Mouse (Mus musculus) hindbrain, embryonic 13.5 days (tissue): ENCODE results near the gene Sec22b. TPM values are rescaled to one million over a fixed set of nuclear protein-coding genes. Genes with fewer than 3 reads are reported as not detected.

Source experiments
- ATAC-seq: fragments of 200-750 bp; cut with Nextera tagmentation; 2 replicates; pipeline ENCODE4 v1.8.0; 2017; ENCODE audit warnings: moderate TSS enrichment; ENCODE audit not compliant: low FRiP score
- H3K27ac ChIP-seq: fragments of 300-500 bp; sonication (generic); 2 replicates; pipeline ENCODE4 v1.5.1; 2015; ENCODE audit warnings: inconsistent platforms, mild to moderate bottlenecking, moderate library complexity
- H3K27me3 ChIP-seq: fragments of 300-500 bp; sonication (generic); 2 replicates; pipeline ENCODE4 v1.6.1; 2015; ENCODE audit warnings: mild to moderate bottlenecking, inconsistent platforms
- H3K36me3 ChIP-seq: fragments of 300-500 bp; sonication (generic); 2 replicates; pipeline ENCODE4 v1.6.1; 2015; ENCODE audit warnings: mild to moderate bottlenecking, inconsistent platforms
- H3K4me1 ChIP-seq: fragments of 300-500 bp; sonication (generic); replicated peaks from 2 replicates; pipeline ENCODE4 v1.6.1; 2015; ENCODE audit warnings: inconsistent platforms
- H3K4me2 ChIP-seq: fragments of 300-500 bp; sonication (generic); 2 replicates; pipeline ENCODE4 v1.6.1; 2015; ENCODE audit warnings: inconsistent platforms, mild to moderate bottlenecking, moderate library complexity
- H3K4me3 ChIP-seq: fragments of 300-500 bp; sonication (generic); 2 replicates; pipeline ENCODE4 v1.5.1; 2015; ENCODE audit warnings: mild to moderate bottlenecking, inconsistent platforms
- H3K9ac ChIP-seq: fragments of 300-500 bp; sonication (generic); 2 replicates; pipeline ENCODE4 v1.6.1; 2015; ENCODE audit warnings: mild to moderate bottlenecking, inconsistent platforms
- H3K9me3 ChIP-seq: fragments of 300-500 bp; sonication (generic); 2 replicates; pipeline ENCODE4 v1.6.1; 2016; ENCODE audit warnings: inconsistent platforms
- WGBS: fragments of 180-500 bp; shearing (Covaris S2); methylation state at CpG from one replicate; pipeline ENCODE4 v1.1.7; 2015; 5-methylcytosine and 5-hydroxymethylcytosine counted together
- polyA plus RNA-seq: library from polyadenylated mRNA; unstranded; fragments of >200 nt; fragmentation: Nextera tagmentation; extraction: Ambion mirVana; gene quantifications from 2 replicates; pipeline ENCODE4 v1.2.1, GENCODE M21; 2015

The Sec22b gene
- polyA plus RNA-seq, 1 experiment from 2014 or later, result 103 TPM

- H3K4me3 ChIP-seq, result no peak overlapping the region
These were observed 24.3 kb downstream of the Sec22b start for GRCm38 (mm10) chr3:97925246-97925645.

GRCm38 (mm10) chr3:97927322-97927721, 26.3 kb downstream of the Sec22b start:
- H3K9me3 ChIP-seq, result no peaks in the 10 kb centered on the region

More at GRCm38 (mm10) chr3:97925246-97925645, 24.3 kb downstream of the Sec22b start:
- Histone ChIP-seq H3K9me3 (no peaks in the 10 kb centered on the region), H3K4me1 (no peaks in the 10 kb centered on the region), H3K27me3 (no peaks in the 10 kb centered on the region), H3K27ac (no peak overlapping the region), H3K9ac (no peak overlapping the region), H3K36me3 (peaks cover 29% of the 10 kb centered on the region), H3K4me2 (no peak overlapping the region)
- WGBS, result 94% methylated on average over 2 of the region's 2 CpGs
- ATAC-seq, result no peak

GRCm38 (mm10) chr3:97928968-97929858, 28.2 kb downstream of the Sec22b start:
- Histone ChIP-seq H3K27me3 (peaks cover 18% of the 10 kb centered on the region), H3K9me3 (no peaks in the 10 kb centered on the region), H3K4me2 (no peak overlapping the region), H3K4me3 (no peak overlapping the region), H3K9ac (no peak overlapping the region), H3K27ac (no peak overlapping the region), H3K4me1 (peaks cover 23% of the 10 kb centered on the region), H3K36me3 (peaks cover 2% of the 10 kb centered on the region)
- 61% methylated on average over 9 of the region's 9 CpGs for WGBS
- ATAC-seq, result peak; percentile 58

More at GRCm38 (mm10) chr3:97927322-97927721, 26.3 kb downstream of the Sec22b start:
- peaks cover 16% of the 10 kb centered on the region for H3K36me3 ChIP-seq
- H3K4me1 ChIP-seq, result peaks cover 16% of the 10 kb centered on the region
- H3K4me3 ChIP-seq, result no peak overlapping the region
- WGBS, result 90% methylated on average over 4 of the region's 4 CpGs
- no peak overlapping the region for H3K4me2 ChIP-seq
- H3K27ac ChIP-seq, result no peak overlapping the region
- no peak overlapping the region for H3K9ac ChIP-seq
- ATAC-seq, result no peak
- H3K27me3 ChIP-seq, result 0 out of 2 replicates have a peak, but pooled peaks cover 8% of the 10 kb centered on the region

GRCm38 (mm10) chr3:97930141-97930786, 29.3 kb downstream of the Sec22b start:
- Histone ChIP-seq H3K27me3 (peaks cover 18% of the 10 kb centered on the region), H3K9me3 (no peaks in the 10 kb centered on the region), H3K27ac (no peak overlapping the region), H3K4me1 (peaks cover 23% of the 10 kb centered on the region), H3K36me3 (no peaks in the 10 kb centered on the region), H3K9ac (no peak overlapping the region), H3K4me2 (no peak overlapping the region), H3K4me3 (no peak overlapping the region)
- ATAC-seq, result no peak
- WGBS, result 74% methylated on average over 12 of the region's 12 CpGs

- WGBS, result 74% methylated on average over 8 of the region's 8 CpGs
- Histone ChIP-seq H3K27ac (no peak overlapping the region), H3K27me3 (peaks cover 18% of the 10 kb centered on the region), H3K9me3 (no peaks in the 10 kb centered on the region), H3K4me3 (no peak overlapping the region), H3K9ac (no peak overlapping the region), H3K4me2 (no peak overlapping the region), H3K36me3 (no peaks in the 10 kb centered on the region), H3K4me1 (peaks cover 23% of the 10 kb centered on the region)
- ATAC-seq, result no peak
These were observed 29.8 kb downstream of the Sec22b start for GRCm38 (mm10) chr3:97930787-97931158.

- Histone ChIP-seq H3K36me3 (no peaks in the 10 kb centered on the region), H3K4me2 (no peak overlapping the region), H3K27ac (no peak overlapping the region), H3K9ac (no peak overlapping the region), H3K27me3 (peaks cover 18% of the 10 kb centered on the region), H3K4me3 (no peak overlapping the region), H3K9me3 (no peaks in the 10 kb centered on the region), H3K4me1 (peaks cover 23% of the 10 kb centered on the region)
- ATAC-seq, result no peak
- 81% methylated on average over 7 of the region's 7 CpGs for WGBS
These were observed 30.4 kb downstream of the Sec22b start for GRCm38 (mm10) chr3:97931310-97931885.

GRCm38 (mm10) chr3:97932131-97932530, 31.1 kb downstream of the Sec22b start:
- no peak overlapping the region for H3K4me3 ChIP-seq
- H3K9ac ChIP-seq, result peak overlapping the region; percentile 55; the same call in 1 of the 2 replicates
- 16% methylated on average over 10 of the region's 10 CpGs for WGBS
- H3K4me1 ChIP-seq, result peaks cover 24% of the 10 kb centered on the region
- peaks cover 18% of the 10 kb centered on the region for H3K27me3 ChIP-seq
- H3K4me2 ChIP-seq, result peak overlapping the region; percentile 34
- H3K36me3 ChIP-seq, result no peaks in the 10 kb centered on the region
- H3K27ac ChIP-seq, result no peak overlapping the region
- no peak for ATAC-seq
- H3K9me3 ChIP-seq, result no peaks in the 10 kb centered on the region

- no peak overlapping the region for H3K27ac ChIP-seq
- H3K4me2 ChIP-seq, result no peak overlapping the region
- H3K4me3 ChIP-seq, result no peak overlapping the region
- WGBS, result 53% methylated on average over 11 of the region's 11 CpGs
- no peak for ATAC-seq
- no peaks in the 10 kb centered on the region for H3K9me3 ChIP-seq
- peaks cover 31% of the 10 kb centered on the region for H3K4me1 ChIP-seq
- H3K27me3 ChIP-seq, result peaks cover 18% of the 10 kb centered on the region
- no peak overlapping the region for H3K9ac ChIP-seq
- no peaks in the 10 kb centered on the region for H3K36me3 ChIP-seq
These were observed 31.8 kb downstream of the Sec22b start for GRCm38 (mm10) chr3:97932771-97933170.

- Histone ChIP-seq H3K4me3 (no peak overlapping the region), H3K9ac (no peak overlapping the region), H3K4me1 (peaks cover 36% of the 10 kb centered on the region), H3K4me2 (no peak overlapping the region), H3K27me3 (peaks cover 18% of the 10 kb centered on the region), H3K36me3 (no peaks in the 10 kb centered on the region), H3K27ac (no peak overlapping the region), H3K9me3 (no peaks in the 10 kb centered on the region)
- no peak for ATAC-seq
- WGBS, result 34% methylated on average over 6 of the region's 6 CpGs
These were observed 32.3 kb downstream of the Sec22b start for GRCm38 (mm10) chr3:97933251-97933650.

GRCm38 (mm10) chr3:97933811-97934210, 32.8 kb downstream of the Sec22b start:
- no peaks in the 10 kb centered on the region for H3K36me3 ChIP-seq
- H3K27ac ChIP-seq, result no peak overlapping the region
- 79% methylated on average over 5 of the region's 5 CpGs for WGBS
- H3K4me1 ChIP-seq, result peaks cover 38% of the 10 kb centered on the region
- H3K4me2 ChIP-seq, result no peak overlapping the region
- H3K9me3 ChIP-seq, result no peaks in the 10 kb centered on the region
- no peak for ATAC-seq
- no peak overlapping the region for H3K4me3 ChIP-seq
- peaks cover 18% of the 10 kb centered on the region for H3K27me3 ChIP-seq
- H3K9ac ChIP-seq, result no peak overlapping the region

- Histone ChIP-seq H3K9me3 (no peaks in the 10 kb centered on the region), H3K4me1 (peaks cover 46% of the 10 kb centered on the region), H3K4me3 (no peak overlapping the region), H3K27me3 (peaks cover 18% of the 10 kb centered on the region), H3K27ac (no peak overlapping the region), H3K9ac (no peak overlapping the region), H3K36me3 (no peaks in the 10 kb centered on the region), H3K4me2 (no peak overlapping the region)
- 86% methylated on average over 6 of the region's 6 CpGs for WGBS
- no peak for ATAC-seq
These were observed 33.6 kb downstream of the Sec22b start for GRCm38 (mm10) chr3:97934331-97935300.
